Mouse (Mus musculus): ENCODE results near the gene Stox2. TPM values are rescaled to one million over a fixed set of nuclear protein-coding genes. Genes with fewer than 3 reads are reported as not detected.

The Stox2 gene
- polyA plus RNA-seq, 1 experiment from 2014 or later = 0.41 TPM

- 56% methylated on average over 21 of the region's 21 CpGs for WGBS (ENCODE audit: insufficient replicate concordance)
- H3K27ac ChIP-seq (replicated peaks) = no peak overlapping the region
- no peaks in the 10 kb centered on the region for H3K9me3 ChIP-seq (replicated peaks)
- ATAC-seq (ENCODE audit: insufficient read depth) = no peak
- no peaks in the 10 kb centered on the region for H3K4me1 ChIP-seq (replicated peaks)
- no peak overlapping the region for H3K9ac ChIP-seq
- H3K4me3 ChIP-seq (replicated peaks) = no peak overlapping the region
- no peaks in the 10 kb centered on the region for H3K27me3 ChIP-seq
- H3K36me3 ChIP-seq (replicated peaks) = no peaks in the 10 kb centered on the region
- H3K4me2 ChIP-seq = no peak overlapping the region
These were observed 94.1 kb downstream of the Stox2 start for GRCm38 (mm10) chr8:47351914-47352701.

GRCm38 (mm10) chr8:47349082-47349481 lies 97.1 kb downstream of the Stox2 start:
- Histone ChIP-seq H3K9me3 (replicated peaks) (no peaks in the 10 kb centered on the region), H3K4me1 (replicated peaks) (no peaks in the 10 kb centered on the region), H3K27ac (replicated peaks) (no peak overlapping the region), H3K36me3 (replicated peaks) (no peaks in the 10 kb centered on the region), H3K4me3 (replicated peaks) (no peak overlapping the region), H3K9ac (no peak overlapping the region), H3K4me2 (no peak overlapping the region), H3K27me3 (no peaks in the 10 kb centered on the region)
- 57% methylated on average over 8 of the region's 8 CpGs for WGBS (ENCODE audit: insufficient replicate concordance)
- ATAC-seq (ENCODE audit: insufficient read depth) = no peak

- H3K27ac ChIP-seq (replicated peaks) = no peak overlapping the region
- no peaks in the 10 kb centered on the region for H3K4me1 ChIP-seq (replicated peaks)
- 31% methylated on average over 6 of the region's 6 CpGs for WGBS (ENCODE audit: insufficient replicate concordance)
- no peak overlapping the region for H3K9ac ChIP-seq
- H3K4me2 ChIP-seq = no peak overlapping the region
- H3K4me3 ChIP-seq (replicated peaks) = no peak overlapping the region
- no peaks in the 10 kb centered on the region for H3K36me3 ChIP-seq (replicated peaks)
- H3K27me3 ChIP-seq = no peaks in the 10 kb centered on the region
- no peaks in the 10 kb centered on the region for H3K9me3 ChIP-seq (replicated peaks)
- ATAC-seq (ENCODE audit: insufficient read depth) = no peak
These were observed 98.4 kb downstream of the Stox2 start for GRCm38 (mm10) chr8:47347809-47348208.

GRCm38 (mm10) chr8:47345772-47346103 lies 100.4 kb downstream of the Stox2 start:
- Histone ChIP-seq H3K9me3 (replicated peaks) (no peaks in the 10 kb centered on the region), H3K4me2 (no peak overlapping the region), H3K9ac (no peak overlapping the region), H3K27me3 (no peaks in the 10 kb centered on the region), H3K36me3 (replicated peaks) (no peaks in the 10 kb centered on the region), H3K27ac (replicated peaks) (no peak overlapping the region), H3K4me3 (replicated peaks) (no peak overlapping the region), H3K4me1 (replicated peaks) (no peaks in the 10 kb centered on the region)
- WGBS (ENCODE audit: insufficient replicate concordance) = 82% methylated on average over 9 of the region's 9 CpGs
- ATAC-seq (ENCODE audit: insufficient read depth) = no peak

- H3K27ac ChIP-seq (replicated peaks) = no peak overlapping the region
- 60% methylated on average over 15 of the region's 15 CpGs for WGBS (ENCODE audit: insufficient replicate concordance)
- H3K36me3 ChIP-seq (replicated peaks) = no peaks in the 10 kb centered on the region
- no peaks in the 10 kb centered on the region for H3K27me3 ChIP-seq
- no peak for ATAC-seq (ENCODE audit: insufficient read depth)
- no peaks in the 10 kb centered on the region for H3K9me3 ChIP-seq (replicated peaks)
- H3K4me2 ChIP-seq = no peak overlapping the region
- no peak overlapping the region for H3K9ac ChIP-seq
- no peaks in the 10 kb centered on the region for H3K4me1 ChIP-seq (replicated peaks)
- H3K4me3 ChIP-seq (replicated peaks) = no peak overlapping the region
These were observed 100.9 kb downstream of the Stox2 start for GRCm38 (mm10) chr8:47345085-47345771.

GRCm38 (mm10) chr8:47341474-47341873 lies 104.7 kb downstream of the Stox2 start:
- no peaks in the 10 kb centered on the region for H3K4me1 ChIP-seq (replicated peaks)
- no peaks in the 10 kb centered on the region for H3K9me3 ChIP-seq (replicated peaks)
- H3K4me3 ChIP-seq (replicated peaks) = no peak overlapping the region
- H3K27ac ChIP-seq (replicated peaks) = no peak overlapping the region
- WGBS (ENCODE audit: insufficient replicate concordance) = 65% methylated on average over 11 of the region's 11 CpGs
- no peaks in the 10 kb centered on the region for H3K36me3 ChIP-seq (replicated peaks)
- no peaks in the 10 kb centered on the region for H3K27me3 ChIP-seq
- ATAC-seq (ENCODE audit: insufficient read depth) = no peak
- H3K4me2 ChIP-seq = no peak overlapping the region
- no peak overlapping the region for H3K9ac ChIP-seq

GRCm38 (mm10) chr8:47338691-47339323 lies 107.4 kb downstream of the Stox2 start:
- no peaks in the 10 kb centered on the region for H3K36me3 ChIP-seq (replicated peaks)
- H3K27me3 ChIP-seq = no peaks in the 10 kb centered on the region
- H3K4me3 ChIP-seq (replicated peaks) = no peak overlapping the region
- no peaks in the 10 kb centered on the region for H3K9me3 ChIP-seq (replicated peaks)
- H3K9ac ChIP-seq = no peak overlapping the region
- no peak for ATAC-seq (ENCODE audit: insufficient read depth)
- H3K27ac ChIP-seq (replicated peaks) = no peak overlapping the region
- WGBS (ENCODE audit: insufficient replicate concordance) = 64% methylated on average over 3 of the region's 3 CpGs
- no peak overlapping the region for H3K4me2 ChIP-seq
- no peaks in the 10 kb centered on the region for H3K4me1 ChIP-seq (replicated peaks)

- Histone ChIP-seq H3K9me3 (replicated peaks) (no peaks in the 10 kb centered on the region), H3K4me2 (no peak overlapping the region), H3K27ac (replicated peaks) (no peak overlapping the region), H3K4me1 (replicated peaks) (no peaks in the 10 kb centered on the region), H3K4me3 (replicated peaks) (no peak overlapping the region), H3K36me3 (replicated peaks) (no peaks in the 10 kb centered on the region), H3K9ac (no peak overlapping the region), H3K27me3 (no peaks in the 10 kb centered on the region)
- WGBS (ENCODE audit: insufficient replicate concordance) = 75% methylated on average over 12 of the region's 12 CpGs
- no peak for ATAC-seq (ENCODE audit: insufficient read depth)
These were observed 109.7 kb downstream of the Stox2 start for GRCm38 (mm10) chr8:47336433-47336832.

- WGBS (ENCODE audit: insufficient replicate concordance) = 78% methylated on average over 4 of the region's 4 CpGs
- no peak for ATAC-seq (ENCODE audit: insufficient read depth)
- no peaks in the 10 kb centered on the region for H3K4me1 ChIP-seq (replicated peaks)
These were observed 110.2 kb downstream of the Stox2 start for GRCm38 (mm10) chr8:47335940-47336339.

GRCm38 (mm10) chr8:47334223-47334757 lies 111.9 kb downstream of the Stox2 start:
- Histone ChIP-seq H3K27ac (replicated peaks) (no peak overlapping the region), H3K27me3 (no peaks in the 10 kb centered on the region), H3K36me3 (replicated peaks) (no peaks in the 10 kb centered on the region), H3K4me2 (no peak overlapping the region), H3K9me3 (replicated peaks) (no peaks in the 10 kb centered on the region), H3K4me3 (replicated peaks) (no peak overlapping the region), H3K9ac (no peak overlapping the region), H3K4me1 (replicated peaks) (no peaks in the 10 kb centered on the region)
- 50% methylated on average over 9 of the region's 9 CpGs for WGBS (ENCODE audit: insufficient replicate concordance)
- ATAC-seq (ENCODE audit: insufficient read depth) = no peak

More at GRCm38 (mm10) chr8:47335940-47336339, 110.2 kb downstream of the Stox2 start:
- Histone ChIP-seq H3K9me3 (replicated peaks) (no peaks in the 10 kb centered on the region), H3K4me3 (replicated peaks) (no peak overlapping the region), H3K36me3 (replicated peaks) (no peaks in the 10 kb centered on the region), H3K27me3 (no peaks in the 10 kb centered on the region), H3K27ac (replicated peaks) (no peak overlapping the region), H3K9ac (no peak overlapping the region), H3K4me2 (no peak overlapping the region)

- H3K4me1 ChIP-seq (replicated peaks) = no peaks in the 10 kb centered on the region
- H3K4me2 ChIP-seq = no peak overlapping the region
- no peak overlapping the region for H3K9ac ChIP-seq
- ATAC-seq (ENCODE audit: insufficient read depth) = no peak
- no peak overlapping the region for H3K4me3 ChIP-seq (replicated peaks)
- H3K27ac ChIP-seq (replicated peaks) = no peak overlapping the region
- no peaks in the 10 kb centered on the region for H3K27me3 ChIP-seq
- 36% methylated on average over 1 of the region's 1 CpGs for WGBS (ENCODE audit: insufficient replicate concordance)
- no peaks in the 10 kb centered on the region for H3K36me3 ChIP-seq (replicated peaks)
- H3K9me3 ChIP-seq (replicated peaks) = no peaks in the 10 kb centered on the region
These were observed 113.2 kb downstream of the Stox2 start for GRCm38 (mm10) chr8:47332941-47333340.
